In genomic region chrX:94234532-94235189, GRCm38 (mm10) we compare ENCODE assay signal across 8 mouse cellular contexts. TPM values are rescaled to one million over a fixed set of nuclear protein-coding genes. Genes with fewer than 3 reads are reported as not detected.
DNase-seq lines count a peak whose midpoint lies in the region; ATAC-seq and TF ChIP-seq lines count a peak whose summit lies in the region.

Klhl15 (plus strand) TSS chrX:94234599.

- H3K36me3 ChIP-seq in hindbrain, embryonic 10.5 days: no peaks in the 10 kb centered on the region
- H3K36me3 ChIP-seq in lung, embryonic 15.5 days: no peaks in the 10 kb centered on the region
- no peaks in the 10 kb centered on the region for H3K36me3 ChIP-seq in thymus, adult 2 months (ENCODE audit: control insufficient read depth, insufficient read depth, low read length)

- ATAC-seq in frontal cortex, adult (ENCODE audit: low TSS enrichment): peak; percentile 94
- peak; percentile 99 for ATAC-seq in lung, embryonic 15.5 days (ENCODE audit: borderline replicate concordance, extremely low read depth, low FRiP score, low TSS enrichment)

- peak; percentile 90 for DNase-seq in Muller cell, postnatal 12 days (ENCODE audit: inconsistent ontology term)
- peak; percentile 76 for DNase-seq in cerebellum, adult 9-10 months
- DNase-seq in hindbrain, embryonic 10.5 days (ENCODE audit: low spot score): peak; percentile 84
- DNase-seq in layer of hippocampus, adult 9-10 months (ENCODE audit: low spot score): peak; percentile 41
- DNase-seq in thymus, adult 2 months: peak; percentile 83

- H3K4me3 ChIP-seq in hindbrain, embryonic 10.5 days: peak within 1 kb of the TSS; percentile 66
- peak within 1 kb of the TSS; percentile 67 for H3K4me3 ChIP-seq in lung, embryonic 15.5 days
- peak within 1 kb of the TSS; percentile 94 for H3K4me3 ChIP-seq in olfactory bulb, adult 2 months (ENCODE audit: insufficient read depth, low read depth, low read length)
- peak within 1 kb of the TSS; percentile 100 for H3K4me3 ChIP-seq in thymus, adult 2 months (ENCODE audit: control insufficient read depth, insufficient read depth, low read length)

- H3K9ac ChIP-seq in lung, embryonic 15.5 days: peak within 1 kb of the TSS; percentile 68

- WGBS in hindbrain, embryonic 10.5 days: 15% methylated on average over 70 of the region's 70 CpGs
- 6% methylated on average over 49 of the region's 70 CpGs for WGBS in lung, embryonic 15.5 days
- WGBS in olfactory bulb, adult 2 months: 5% methylated on average over 51 of the region's 70 CpGs
- under 1% methylated on average over 52 of the region's 70 CpGs for WGBS in thymus, adult 2 months

- peak within 1 kb of the TSS; percentile 58 for H3K4me2 ChIP-seq in lung, embryonic 15.5 days

- H3K27ac ChIP-seq in hindbrain, embryonic 10.5 days: peak within 1 kb of the TSS; percentile 92
- H3K27ac ChIP-seq in lung, embryonic 15.5 days: peak within 1 kb of the TSS; percentile 88
- H3K27ac ChIP-seq in olfactory bulb, adult 2 months (ENCODE audit: insufficient read depth, low read depth, low read length): peak within 1 kb of the TSS; percentile 80
- H3K27ac ChIP-seq in thymus, adult 2 months (ENCODE audit: control insufficient read depth, insufficient read depth, low read length): peak within 1 kb of the TSS; percentile 85

- peaks cover 94% of the 10 kb centered on the region for H3K27me3 ChIP-seq in hindbrain, embryonic 10.5 days (ENCODE audit: insufficient read depth, poor library complexity, severe bottlenecking)
- H3K27me3 ChIP-seq in lung, embryonic 15.5 days: peaks cover 61% of the 10 kb centered on the region
- H3K27me3 ChIP-seq in thymus, adult 2 months (ENCODE audit: control insufficient read depth, insufficient read depth, low read length): no peaks in the 10 kb centered on the region

- no peaks in the 10 kb centered on the region for H3K4me1 ChIP-seq in hindbrain, embryonic 10.5 days (replicated peaks)
- no peaks in the 10 kb centered on the region for H3K4me1 ChIP-seq in lung, embryonic 15.5 days
- no peaks in the 10 kb centered on the region for H3K4me1 ChIP-seq in olfactory bulb, adult 2 months (ENCODE audit: control insufficient read depth, insufficient read depth, low read length)
- no peaks in the 10 kb centered on the region for H3K4me1 ChIP-seq in thymus, adult 2 months (replicated peaks; ENCODE audit: control insufficient read depth, insufficient read depth, low read length)

- no peaks in the 10 kb centered on the region for H3K9me3 ChIP-seq in hindbrain, embryonic 10.5 days
- H3K9me3 ChIP-seq in lung, embryonic 15.5 days: no peaks in the 10 kb centered on the region

- no peak; the same call in 1 of the 2 replicates for TF ChIP-seq POLR2A in olfactory bulb, adult 2 months (IDR thresholded peaks at IDR 0.05; ENCODE audit: insufficient read depth, low read depth, low read length)
- TF ChIP-seq POLR2A in thymus, adult 2 months (IDR thresholded peaks at IDR 0.05; ENCODE audit: control insufficient read depth, extremely low read depth, insufficient read depth, low read length, poor library complexity): peak; percentile 46; the same call in 1 of the 2 replicates

- TF ChIP-seq CTCF in olfactory bulb, adult 2 months (IDR thresholded peaks at IDR 0.05; ENCODE audit: insufficient read depth, low read depth, low read length): 0 out of 2 replicates have a peak, but pooled peaks have one; percentile 21
- TF ChIP-seq CTCF in thymus, adult 2 months (IDR thresholded peaks at IDR 0.05; ENCODE audit: borderline replicate concordance, control insufficient read depth, extremely low read depth, insufficient read depth, low read length, poor library complexity): peak; percentile 37; the same call in 1 of the 2 replicates

RNA-seq across cellular contexts. Expression of gene Klhl15, which starts in this region (rescaled TPM):
- polyA plus RNA-seq in hindbrain, embryonic 10.5 days (2016; fragmentation: Nextera tagmentation; extraction: Ambion mirVana): 6.8 and 9.3 TPM in 2 replicates
- polyA plus RNA-seq in lung, embryonic 15.5 days (2015; fragmentation: Nextera tagmentation; extraction: Ambion mirVana): 7.6 and 7.7 TPM in 2 replicates
- not detected in 2 replicates for polyA plus RNA-seq in olfactory bulb, adult 2 months (2012; ENCODE audit: insufficient read depth, insufficient read length, low replicate concordance, missing spikeins)
- 19.2 and 22.2 TPM in 2 replicates for polyA plus RNA-seq in thymus, adult 2 months (2012; rRNA removed)

Comparison
In these comparisons a context has a peak if more than half of its experiments do, and no peak if none do; other contexts are left out.
1. Peak in every context shown above with its lines: DNase-seq, ATAC-seq, H3K4me3 ChIP-seq and H3K27ac ChIP-seq.